Mouse (Mus musculus): ENCODE results near the gene Notch4.

The Notch4 gene

DNA sequence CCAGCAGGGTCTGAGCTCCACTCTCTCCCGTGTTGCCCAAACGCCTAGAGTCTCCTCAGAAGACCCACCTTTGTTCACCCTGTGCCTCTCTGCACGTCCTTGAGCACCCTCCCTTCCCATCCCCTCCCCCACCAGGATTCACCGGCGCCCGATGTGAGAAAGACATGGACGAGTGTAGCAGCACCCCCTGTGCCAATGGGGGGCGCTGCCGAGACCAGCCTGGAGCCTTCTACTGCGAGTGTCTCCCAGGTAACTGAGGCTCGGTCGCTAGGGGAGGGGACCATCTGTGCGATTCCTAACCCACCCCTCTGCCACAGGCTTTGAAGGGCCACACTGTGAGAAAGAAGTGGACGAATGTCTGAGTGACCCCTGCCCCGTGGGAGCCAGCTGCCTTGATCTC, 8.3 kb downstream of the Notch4 start:
- peak in 1 of 2 experiments; percentile 39 for DNase-seq

DNA sequence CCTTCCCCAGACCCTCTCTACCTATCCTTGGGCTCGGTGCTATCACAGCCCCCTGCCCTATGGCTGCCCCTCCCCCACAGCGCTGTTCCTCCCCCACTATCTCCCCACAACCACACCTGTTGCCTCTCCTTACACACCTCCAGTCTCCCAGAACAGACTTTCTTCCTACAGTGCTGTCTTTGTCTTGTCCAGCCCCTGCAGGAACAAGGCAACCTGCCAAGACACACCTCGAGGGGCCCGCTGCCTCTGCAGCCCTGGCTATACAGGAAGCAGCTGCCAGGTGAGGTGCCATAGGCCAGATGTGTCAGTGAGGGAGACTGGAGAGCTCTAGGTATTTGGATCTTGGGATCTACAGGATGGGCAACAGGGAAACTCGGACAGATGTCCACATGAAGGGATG, 12.5 kb downstream of the Notch4 start:
- DNase-seq, result no peak

DNA sequence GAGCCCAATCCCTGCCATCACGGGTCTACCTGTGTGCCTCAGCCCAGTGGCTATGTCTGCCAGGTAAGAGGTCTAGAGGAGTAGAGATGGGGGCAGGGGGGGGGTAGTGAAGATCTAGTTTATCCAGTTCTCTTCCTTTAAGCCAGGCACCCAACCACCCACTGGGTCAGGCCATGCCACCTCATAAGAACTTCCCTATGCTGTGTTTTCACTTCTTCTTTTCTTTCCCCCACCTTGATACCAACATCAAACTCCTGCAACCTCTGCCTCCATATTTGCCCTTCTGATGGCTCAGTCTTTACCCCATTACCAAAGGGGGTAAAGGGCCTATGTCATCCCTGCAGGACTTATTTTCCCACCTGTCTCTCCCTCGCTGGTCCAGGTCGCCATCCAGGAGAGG, 14.0 kb downstream of the Notch4 start:
- no peak for DNase-seq

DNA sequence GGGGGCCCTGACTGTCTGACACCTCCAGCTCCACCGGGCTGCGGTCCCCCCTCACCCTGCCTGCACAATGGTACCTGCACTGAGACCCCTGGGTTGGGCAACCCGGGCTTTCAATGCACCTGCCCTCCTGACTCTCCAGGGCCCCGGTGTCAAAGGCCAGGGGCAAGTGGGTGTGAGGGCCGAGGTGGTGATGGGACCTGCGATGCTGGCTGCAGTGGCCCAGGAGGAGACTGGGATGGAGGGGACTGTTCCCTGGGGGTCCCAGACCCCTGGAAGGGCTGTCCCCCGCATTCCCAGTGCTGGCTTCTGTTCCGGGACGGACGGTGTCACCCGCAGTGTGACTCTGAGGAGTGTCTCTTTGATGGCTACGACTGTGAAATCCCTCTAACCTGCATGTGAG, 18.5 kb downstream of the Notch4 start:
- DNase-seq, result no peak

DNA sequence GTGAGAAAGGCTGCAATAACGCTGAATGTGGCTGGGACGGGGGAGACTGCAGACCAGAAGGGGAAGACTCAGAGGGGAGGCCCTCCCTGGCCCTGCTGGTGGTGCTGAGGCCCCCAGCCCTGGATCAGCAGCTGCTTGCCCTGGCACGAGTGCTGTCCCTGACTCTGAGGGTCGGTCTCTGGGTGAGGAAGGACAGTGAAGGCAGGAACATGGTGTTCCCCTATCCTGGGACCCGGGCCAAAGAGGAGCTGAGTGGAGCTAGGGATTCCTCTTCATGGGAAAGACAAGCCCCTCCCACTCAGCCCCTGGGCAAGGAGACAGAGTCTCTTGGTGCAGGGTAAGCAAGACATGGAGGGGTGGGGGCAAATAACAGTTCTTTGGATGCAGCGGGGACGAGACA, 19.3 kb downstream of the Notch4 start:
- no peak for DNase-seq

DNA sequence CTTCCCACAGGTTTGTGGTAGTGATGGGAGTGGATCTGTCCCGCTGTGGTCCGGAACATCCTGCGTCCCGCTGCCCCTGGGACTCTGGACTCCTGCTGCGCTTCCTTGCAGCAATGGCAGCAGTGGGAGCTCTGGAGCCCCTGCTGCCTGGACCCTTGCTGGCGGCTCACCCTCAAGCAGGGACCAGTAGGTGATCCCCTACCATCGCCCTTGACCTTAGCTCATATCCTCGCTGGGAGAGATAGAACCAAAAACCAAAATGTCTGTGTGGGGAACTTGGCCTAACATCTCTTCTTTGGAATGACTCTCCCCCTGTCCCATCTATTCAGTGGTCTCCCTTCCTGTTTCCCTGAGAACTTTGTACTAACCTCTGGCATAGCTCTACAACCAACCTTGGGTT, 19.8 kb downstream of the Notch4 start:
- no peak for DNase-seq

DNA sequence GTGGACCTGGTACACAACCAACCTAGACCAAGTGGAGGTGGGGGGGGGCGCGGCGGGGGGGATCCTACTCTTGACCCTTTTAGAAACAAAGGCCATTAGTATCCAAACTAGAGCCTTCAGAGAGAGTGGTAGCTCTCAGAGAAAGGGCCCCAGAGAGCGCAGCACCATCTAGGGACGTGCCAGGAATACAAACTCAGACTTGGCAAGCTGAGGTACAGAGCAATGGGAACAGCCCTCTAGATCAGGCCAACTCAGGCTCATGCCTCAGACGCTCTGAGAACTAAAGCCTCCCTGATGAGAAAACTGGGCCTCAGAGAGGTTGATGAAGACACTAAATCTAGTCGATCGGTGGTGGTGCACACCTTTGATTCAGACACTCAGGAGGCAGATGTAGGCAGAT, 21.1 kb downstream of the Notch4 start:
- no peak for DNase-seq

DNA sequence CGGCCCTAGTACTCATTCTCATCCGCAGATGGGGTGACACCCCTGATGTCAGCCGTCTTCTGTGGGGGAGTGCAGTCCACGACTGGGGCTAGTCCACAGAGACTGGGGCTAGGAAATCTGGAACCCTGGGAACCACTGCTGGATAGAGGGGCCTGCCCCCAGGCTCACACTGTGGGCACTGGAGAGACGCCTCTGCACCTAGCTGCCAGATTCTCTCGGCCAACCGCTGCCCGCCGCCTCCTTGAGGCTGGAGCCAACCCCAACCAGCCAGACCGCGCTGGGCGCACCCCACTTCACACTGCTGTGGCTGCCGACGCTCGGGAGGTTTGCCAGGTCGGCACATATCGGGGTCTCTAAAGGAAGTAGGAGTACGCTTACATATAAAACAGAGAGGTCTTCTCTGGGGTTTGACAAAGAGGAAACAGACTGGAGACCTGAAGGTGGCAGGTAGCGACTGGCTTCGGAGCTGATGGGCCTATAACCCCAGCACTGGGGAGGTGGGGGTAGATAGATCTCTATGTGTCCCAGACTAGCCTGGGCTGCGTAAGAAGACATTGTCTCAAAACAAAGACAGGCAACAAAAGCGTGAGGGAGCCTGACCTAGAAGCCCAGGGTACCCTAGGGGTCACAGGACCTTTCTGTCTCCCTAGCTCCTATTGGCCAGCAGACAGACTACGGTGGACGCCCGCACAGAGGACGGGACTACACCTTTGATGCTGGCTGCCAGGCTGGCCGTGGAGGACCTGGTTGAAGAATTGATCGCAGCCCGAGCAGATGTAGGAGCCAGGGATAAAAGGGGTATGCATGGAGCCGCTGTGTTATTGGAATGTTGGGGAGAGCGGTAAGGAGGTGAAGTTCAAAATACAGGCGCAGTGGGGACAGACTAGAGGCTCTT, 22.1 kb downstream of the Notch4 start:
- DNase-seq, result no peak

DNA sequence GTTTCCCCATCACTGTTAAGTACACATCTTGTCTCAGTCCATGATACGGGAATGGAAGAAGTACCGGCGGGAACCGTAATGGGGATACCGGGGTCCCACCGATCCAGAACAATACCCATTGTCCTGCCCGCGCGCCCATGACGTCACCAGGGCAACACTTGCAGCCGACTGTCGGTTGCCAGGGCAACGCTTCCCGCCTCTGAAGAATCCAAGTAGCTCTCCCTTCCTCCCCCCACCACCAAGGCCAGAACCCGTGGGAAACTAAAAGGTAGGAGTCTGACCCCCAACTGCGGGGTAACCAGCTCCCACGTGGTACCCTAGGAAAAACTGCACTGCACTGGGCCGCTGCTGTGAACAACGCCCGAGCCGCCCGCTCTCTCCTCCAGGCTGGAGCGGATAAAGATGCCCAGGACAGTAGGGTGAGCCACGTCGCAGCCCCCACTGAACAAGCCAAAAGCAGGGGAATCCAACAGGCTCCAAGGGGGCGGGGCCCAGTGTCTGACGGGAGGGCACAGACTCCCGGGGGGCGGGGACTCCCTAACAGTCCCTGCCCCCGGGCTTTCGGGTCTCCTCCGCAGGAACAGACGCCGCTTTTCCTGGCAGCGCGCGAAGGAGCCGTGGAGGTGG, 22.8 kb downstream of the Notch4 start:
- peak; percentile 59 to 92 for DNase-seq

DNA sequence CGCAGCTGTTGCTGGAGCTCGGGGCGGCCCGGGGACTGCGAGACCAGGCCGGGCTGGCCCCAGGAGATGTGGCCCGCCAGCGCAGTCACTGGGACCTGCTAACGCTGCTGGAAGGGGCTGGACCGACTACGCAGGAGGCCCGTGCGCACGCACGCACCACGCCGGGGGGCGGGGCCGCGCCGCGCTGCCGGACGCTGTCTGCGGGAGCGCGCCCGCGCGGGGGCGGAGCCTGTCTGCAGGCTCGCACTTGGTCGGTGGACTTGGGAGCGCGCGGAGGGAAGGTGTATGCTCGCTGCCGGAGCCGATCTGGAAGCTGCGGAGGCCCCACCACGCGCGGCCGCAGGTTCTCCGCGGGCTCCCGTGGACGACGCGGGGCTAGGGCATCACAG, 23.3 kb downstream of the Notch4 start:
- DNase-seq, result peak; percentile 97 to 98

DNA sequence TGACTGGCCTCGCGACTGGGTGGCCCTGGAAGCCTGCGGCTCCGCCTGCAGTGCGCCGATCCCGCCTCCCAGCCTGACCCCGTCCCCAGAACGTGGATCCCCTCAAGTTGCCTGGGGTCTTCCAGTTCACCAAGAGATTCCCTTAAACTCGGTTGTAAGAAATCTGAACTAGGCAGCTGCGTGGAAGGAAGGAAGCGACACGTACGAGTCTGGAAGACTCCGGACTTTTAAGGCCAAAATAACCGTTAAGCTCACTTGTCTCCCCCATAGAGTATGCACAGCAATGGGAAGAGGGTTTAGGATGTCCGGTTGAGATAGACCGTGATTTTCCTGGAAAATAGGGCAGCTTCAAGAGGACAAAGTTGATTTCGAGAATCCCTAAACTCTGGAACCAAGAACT, 23.7 kb downstream of the Notch4 start:
- no peak for DNase-seq

DNA sequence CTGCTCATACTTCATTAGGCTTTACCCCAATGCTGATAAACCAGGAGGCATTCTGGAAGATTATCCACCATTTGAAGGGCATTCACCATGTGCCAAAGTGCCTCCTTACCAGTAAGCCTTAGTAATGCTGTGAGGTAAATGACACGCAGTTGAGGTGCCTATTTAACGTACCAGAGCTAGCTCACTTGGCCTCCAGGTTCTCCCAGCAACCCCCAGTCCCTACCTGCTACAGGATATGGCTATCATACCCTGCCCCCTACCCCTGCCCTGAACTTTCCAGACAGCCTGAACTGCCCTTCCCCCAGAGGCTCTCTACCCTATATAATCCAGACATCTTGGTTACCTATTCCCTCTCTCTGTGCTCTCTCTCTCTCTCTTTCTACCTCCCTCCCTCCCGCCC, 24.7 kb downstream of the Notch4 start:
- DNase-seq, result peak in 1 of 2 experiments; percentile 42

DNA sequence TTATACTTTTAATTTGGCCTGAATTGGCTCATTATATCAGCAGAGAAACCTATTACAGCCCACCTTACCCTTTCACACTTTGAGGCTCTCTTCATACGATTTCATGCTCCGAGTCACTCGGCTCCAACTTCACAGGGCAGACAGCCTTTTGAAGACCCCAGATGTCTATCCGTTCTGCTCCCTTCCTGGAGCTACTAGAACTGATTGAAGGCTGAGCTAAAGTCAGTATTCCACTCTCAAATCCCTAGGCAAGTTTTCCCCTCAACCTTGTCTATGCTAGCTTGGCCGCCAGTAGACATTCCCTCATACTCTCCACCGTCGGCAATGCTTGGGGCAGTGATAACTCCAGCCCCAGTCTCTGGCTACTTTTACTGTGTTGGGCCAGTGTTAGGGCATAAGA, 25.1 kb downstream of the Notch4 start:
- DNase-seq, result peak in 1 of 2 experiments; percentile 33

DNA sequence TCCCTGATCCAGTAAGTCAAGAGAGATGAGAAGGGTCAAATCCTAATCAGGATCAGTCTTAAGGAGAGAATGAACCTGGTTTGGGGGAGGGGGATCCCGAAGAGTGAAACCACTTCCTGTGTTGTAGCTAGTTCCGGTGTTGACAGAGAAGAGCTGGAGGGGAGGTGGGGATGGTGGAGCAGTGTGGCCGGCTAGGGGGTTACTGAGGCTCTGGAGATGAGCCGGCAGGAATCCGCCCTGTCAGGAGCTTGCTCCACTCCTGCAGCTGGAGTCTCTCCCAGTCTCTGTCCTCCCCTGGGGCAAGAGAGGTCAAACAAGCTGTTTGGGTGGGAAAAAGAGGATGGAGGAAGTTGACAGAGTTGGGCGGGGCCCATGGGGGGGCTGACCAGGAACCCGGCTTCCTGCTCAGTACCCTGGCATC, 25.6 kb downstream of the Notch4 start, which contains the start of gene Gpsm3:
Gene Gpsm3 (plus strand): TSS at position 126 of the 421 bp plus-strand sequence.
- peak; percentile 79 to 82 for DNase-seq

DNA sequence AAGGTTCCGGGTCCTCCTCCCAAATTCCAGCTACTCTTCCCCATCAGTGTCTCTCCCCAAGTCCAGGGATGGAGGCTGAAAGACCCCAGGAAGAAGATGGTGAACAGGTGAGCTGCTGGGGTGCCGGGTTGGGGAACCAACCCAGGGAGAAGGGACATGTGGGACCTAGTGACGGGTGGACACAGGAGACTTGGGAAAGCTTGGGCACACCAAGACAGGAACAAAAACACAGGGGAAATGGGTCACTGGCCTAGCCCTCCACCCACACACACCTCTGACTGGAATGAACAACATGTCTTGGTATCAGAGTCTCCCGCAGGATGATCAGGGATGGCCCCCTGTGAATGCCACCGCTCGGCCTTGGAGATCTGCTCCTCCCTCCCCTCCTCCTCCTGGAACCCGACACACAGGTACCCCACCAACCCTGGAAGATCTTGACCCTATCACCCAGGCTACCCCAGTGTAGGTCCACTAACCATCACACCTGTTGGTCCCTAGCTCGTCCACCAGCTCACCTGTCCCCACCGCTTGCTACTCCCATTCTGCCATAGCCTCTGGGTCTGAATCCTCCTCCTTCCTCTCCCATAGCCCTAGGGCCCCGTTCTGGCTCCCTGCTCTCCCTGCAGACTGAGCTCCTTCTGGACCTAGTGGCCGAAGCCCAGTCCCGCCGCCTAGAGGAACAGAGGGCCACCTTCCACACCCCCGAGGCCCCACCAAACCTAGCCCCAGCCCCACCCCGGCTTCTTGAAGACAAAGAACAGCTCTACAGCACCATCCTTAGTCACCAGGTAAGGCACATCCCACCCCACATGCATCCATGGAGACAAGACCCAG, 26.3 kb downstream of the Notch4 start:
- DNase-seq, result peak; percentile 43 to 61

DNA sequence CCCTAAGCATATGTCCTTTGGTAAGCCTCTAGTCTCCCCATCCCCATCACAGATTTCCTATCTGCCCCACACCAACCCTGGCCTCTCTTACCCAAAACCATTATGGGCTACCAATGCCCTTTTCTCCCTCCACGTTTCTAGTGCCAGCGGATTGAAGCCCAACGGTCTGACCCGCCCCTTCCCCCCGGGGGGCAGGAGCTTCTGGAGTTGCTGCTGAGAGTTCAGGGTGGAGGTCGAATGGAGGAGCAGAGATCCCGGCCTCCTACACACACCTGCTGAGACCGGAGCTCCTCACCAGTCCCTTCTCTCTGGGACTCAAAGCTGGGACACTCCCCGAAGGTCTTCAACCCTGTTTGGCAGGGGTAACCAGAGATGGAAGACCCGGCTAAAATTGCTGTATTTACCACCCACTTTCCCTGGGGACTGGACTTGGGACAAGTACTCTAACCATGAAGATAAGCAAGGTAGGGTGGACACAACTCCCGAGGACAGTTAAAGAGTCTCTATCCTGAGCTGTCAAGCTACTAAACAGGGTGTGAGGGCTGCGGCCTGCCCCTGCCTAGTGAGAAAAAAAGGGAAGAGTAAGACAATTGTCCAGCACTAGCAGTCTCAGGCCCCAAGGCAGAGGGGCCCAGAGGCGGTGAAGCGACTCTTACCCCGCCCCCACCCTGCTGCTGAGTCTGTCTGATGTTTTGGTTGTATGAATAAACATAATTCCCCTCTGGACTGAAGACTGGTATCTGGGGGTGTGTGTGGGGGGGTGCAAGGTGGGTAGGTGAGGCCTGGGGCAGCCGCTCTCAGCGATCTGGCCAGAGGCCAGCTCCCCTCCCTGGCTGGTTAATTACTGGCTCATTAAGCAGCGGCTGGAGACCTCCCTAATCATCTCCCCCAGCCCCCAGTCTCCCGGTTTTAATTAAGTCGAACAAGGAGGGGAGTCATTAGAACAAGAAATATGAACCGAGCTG, 27.2 kb downstream of the Notch4 start, which contains the start of gene Pbx2:
Gene Pbx2 (plus strand): TSS at position 238 of the 965 bp plus-strand sequence.
- peak; percentile 56 to 63 for DNase-seq

DNA sequence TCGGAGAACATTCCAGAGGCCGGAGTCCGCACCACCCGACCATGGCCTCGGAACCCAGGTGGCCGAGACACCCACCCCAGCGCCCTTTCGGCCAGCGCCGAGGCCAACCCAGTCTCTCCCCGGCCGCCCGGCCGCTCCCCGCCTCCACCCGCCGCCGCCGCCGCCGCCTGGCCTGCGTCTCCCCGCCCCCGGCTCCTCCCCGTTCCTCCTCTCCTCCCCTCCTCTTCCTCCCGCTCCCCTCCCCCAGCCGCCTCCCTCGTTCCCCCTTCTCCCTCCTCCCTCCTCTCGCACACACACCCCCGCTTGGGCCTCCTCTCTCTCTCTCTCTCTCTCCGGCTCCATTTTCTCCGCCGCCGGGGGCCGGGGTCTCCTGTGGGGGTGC, 27.9 kb downstream of the Notch4 start:
- peak; percentile 92 for DNase-seq

DNA sequence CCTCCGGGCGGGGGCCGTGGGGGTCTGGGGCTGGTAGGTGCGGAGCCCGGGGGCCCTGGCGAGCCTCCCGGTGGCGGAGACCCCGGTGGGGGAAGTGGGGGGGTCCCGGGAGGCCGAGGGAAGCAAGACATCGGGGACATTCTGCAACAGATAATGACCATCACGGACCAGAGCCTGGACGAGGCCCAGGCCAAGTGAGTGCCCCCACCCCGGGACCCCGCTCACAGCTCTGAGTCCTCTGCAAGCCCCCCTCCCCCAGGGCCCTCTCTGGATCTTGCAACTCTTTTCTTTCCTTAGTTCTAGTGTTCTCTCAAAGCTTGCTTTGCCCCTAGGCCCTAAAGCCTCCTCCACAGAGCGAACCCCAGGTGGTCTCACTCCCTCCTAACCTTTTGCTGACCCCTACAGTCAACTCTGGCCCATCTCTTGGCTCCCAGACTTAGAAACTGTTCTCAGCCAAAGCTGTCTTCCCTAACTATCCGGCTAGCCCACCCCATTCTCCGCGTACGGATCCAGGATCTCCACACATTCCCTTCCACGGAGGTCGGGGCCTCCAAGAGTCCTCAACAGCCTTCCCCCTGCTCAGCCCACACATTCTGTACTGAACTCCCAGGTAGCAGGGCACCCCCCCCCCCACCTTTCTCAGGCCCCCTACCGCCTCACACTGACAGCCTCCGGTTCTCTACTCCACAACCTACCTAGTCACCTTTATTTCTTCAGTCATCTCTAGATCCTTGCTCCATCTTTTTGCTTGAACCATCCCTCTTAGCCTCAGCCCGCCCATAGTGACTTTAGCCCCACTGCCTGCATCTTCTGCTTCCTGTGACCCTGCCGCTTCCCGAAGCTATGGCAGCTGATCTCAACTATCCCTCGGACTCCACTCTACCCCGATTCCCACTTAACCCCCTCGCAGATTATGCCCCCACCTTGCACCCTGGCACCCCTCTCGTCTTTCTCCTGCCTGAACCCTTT, 28.8 kb downstream of the Notch4 start:
- peak; percentile 27 to 36 for DNase-seq

DNA sequence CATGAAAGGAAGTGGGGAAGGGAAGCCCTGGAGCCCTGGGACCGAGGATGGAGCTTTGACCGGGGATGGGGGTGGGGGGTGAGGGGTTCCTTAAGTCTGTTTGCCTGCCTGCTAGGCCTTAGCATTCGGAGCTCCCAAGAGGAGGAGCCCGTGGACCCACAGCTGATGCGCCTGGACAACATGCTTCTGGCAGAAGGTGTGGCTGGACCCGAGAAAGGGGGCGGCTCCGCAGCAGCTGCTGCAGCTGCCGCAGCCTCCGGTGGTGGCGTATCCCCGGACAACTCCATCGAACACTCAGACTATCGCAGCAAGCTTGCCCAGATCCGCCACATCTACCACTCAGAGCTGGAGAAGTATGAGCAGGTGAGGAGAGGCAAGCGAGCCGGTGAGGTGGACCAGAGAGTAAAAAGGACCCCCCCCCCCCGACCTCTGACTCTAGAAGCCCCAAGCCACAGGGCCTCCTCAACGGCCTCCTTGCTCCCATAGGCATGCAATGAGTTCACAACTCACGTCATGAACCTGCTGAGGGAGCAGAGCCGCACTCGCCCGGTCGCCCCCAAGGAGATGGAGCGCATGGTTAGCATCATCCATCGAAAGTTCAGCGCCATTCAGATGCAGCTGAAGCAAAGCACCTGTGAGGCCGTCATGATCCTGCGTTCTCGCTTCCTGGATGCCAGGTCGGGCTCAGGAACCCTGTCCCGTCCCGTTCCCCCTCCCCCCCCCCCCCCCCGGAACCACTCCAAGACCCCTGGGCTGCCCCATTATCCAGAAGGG, 29.9 kb downstream of the Notch4 start:
- DNase-seq, result no peak

DNA sequence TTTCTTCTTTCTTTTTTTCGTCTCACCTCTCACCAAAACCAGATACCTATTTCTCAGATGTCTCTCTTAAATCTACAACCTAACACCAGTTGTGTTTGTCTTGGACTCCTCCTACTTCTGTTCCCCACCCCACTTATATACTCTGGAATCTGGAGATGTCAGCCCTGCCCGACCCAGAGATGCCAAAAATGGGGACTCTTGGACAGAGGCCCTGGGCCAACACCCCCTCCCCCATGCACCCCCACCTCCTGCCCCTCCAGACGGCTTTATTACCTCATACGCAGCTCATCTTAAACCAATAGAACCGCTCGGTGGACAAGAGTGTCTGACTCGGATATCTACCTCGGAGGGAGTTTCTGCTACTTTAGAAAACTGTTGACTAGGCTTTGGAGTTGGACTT, 32.0 kb downstream of the Notch4 start:
- DNase-seq, result no peak

All from thymus, postnatal 36 days (tissue).